In genomic region chr7:98694046-98694445, GRCm38 (mm10) we compare ENCODE assay signal across 12 mouse cellular contexts. TPM values are rescaled to one million over a fixed set of nuclear protein-coding genes. Genes with fewer than 3 reads are reported as not detected.
DNase-seq lines count a peak whose midpoint lies in the region; ATAC-seq and TF ChIP-seq lines count a peak whose summit lies in the region.
"Had no signal": no experiment of that assay in that cellular context is flagged by ENCODE, and none has a peak within 500 bp of the region (broad histone marks: within the 10 kb centered on the region; RNA-seq: fewer than 3 reads in every experiment).

No protein-coding gene starts in this region.

- peak overlapping the region; percentile 88 for H3K27ac ChIP-seq in embryonic fibroblast, embryonic 13.5 days (ENCODE audit: insufficient read depth, low read length)
- no peak overlapping the region for H3K27ac ChIP-seq in liver, postnatal 0 days (ENCODE audit: low read depth)
- H3K27ac ChIP-seq: hindbrain, postnatal 0 days had no signal

- no peaks in the 10 kb centered on the region for H3K27me3 ChIP-seq in liver, postnatal 0 days (ENCODE audit: insufficient read depth, low read length)
- H3K27me3 ChIP-seq: limb, embryonic 13.5 days; Patski had no signal

- peak; percentile 33 for DNase-seq in kidney, adult 9 months
- DNase-seq in kidney, postnatal 14 days, result no peak
- DNase-seq in CD4-positive helper T cell, adult 2 months (ENCODE audit: low read depth, low spot score), result peak; percentile 92
- no peak for DNase-seq in liver, postnatal 0 days
- DNase-seq in cerebellum, postnatal 10 days, result no peak
- no peak for DNase-seq in adrenal gland, adult 8-10 months
- DNase-seq: cerebellum, adult 8-10 months had no signal

- no peak overlapping the region for H3K4me3 ChIP-seq in embryonic fibroblast, embryonic 13.5 days (ENCODE audit: insufficient read depth, low read length)
- H3K4me3 ChIP-seq in liver, postnatal 0 days (ENCODE audit: low read depth, low read length), result no peak overlapping the region
- H3K4me3 ChIP-seq: limb, embryonic 13.5 days had no signal

- 30% methylated on average over 5 of the region's 5 CpGs for whole genome bisulfite sequencing in liver, postnatal 0 days (ENCODE audit: insufficient replicate concordance)

- no peaks in the 10 kb centered on the region for H3K36me3 ChIP-seq in liver, postnatal 0 days (replicated peaks; ENCODE audit: insufficient read depth, low read length)
- H3K36me3 ChIP-seq: limb, embryonic 13.5 days had no signal

- H3K4me2 ChIP-seq in liver, postnatal 0 days (ENCODE audit: low read depth, low read length), result no peak overlapping the region

- H3K4me1 ChIP-seq in embryonic fibroblast, embryonic 13.5 days (ENCODE audit: control insufficient read depth, insufficient read depth, low read length), result 0 out of 2 replicates have a peak, but pooled peaks cover 11% of the 10 kb centered on the region
- 0 out of 2 replicates have a peak, but pooled peaks cover 4% of the 10 kb centered on the region for H3K4me1 ChIP-seq in liver, postnatal 0 days (ENCODE audit: insufficient read depth)

- H3K9ac ChIP-seq in liver, postnatal 0 days (replicated peaks), result no peak overlapping the region
- H3K9ac ChIP-seq: limb, embryonic 13.5 days had no signal

- TF ChIP-seq CTCF in embryonic fibroblast, embryonic 13.5 days (IDR thresholded peaks at IDR 0.05; ENCODE audit: borderline replicate concordance, insufficient read depth, low read length), result no peak
- TF ChIP-seq CTCF in liver, postnatal 0 days (IDR thresholded peaks at IDR 0.05; ENCODE audit: low read depth), result no peak

- peak; percentile 69 for ATAC-seq in neutrophil, adult 5-6 weeks (ENCODE audit: extremely low read depth, insufficient number of reproducible peaks, low FRiP score, poor library complexity, severe bottlenecking)
- no peak for ATAC-seq in liver, postnatal 0 days
- ATAC-seq: hindbrain, postnatal 0 days had no signal

- no peaks in the 10 kb centered on the region for H3K9me3 ChIP-seq in liver, postnatal 0 days (ENCODE audit: low read length)
- H3K9me3 ChIP-seq: limb, embryonic 13.5 days had no signal

- TF ChIP-seq POLR2A in embryonic fibroblast, embryonic 13.5 days (IDR thresholded peaks at IDR 0.05; ENCODE audit: low read depth, low read length), result no peak

- no peak for TF ChIP-seq EP300 in liver, postnatal 0 days (IDR thresholded peaks at IDR 0.05; ENCODE audit: low read depth)

RNA-seq across cellular contexts. Expression of gene Thap12, which starts 8.9 kb away (rescaled TPM):
- polyA plus RNA-seq in embryonic fibroblast, embryonic 13.5 days (2011; ENCODE audit: insufficient read length, low read depth, missing spikeins), result 64.4 and 78.2 TPM in 2 replicates
- 36.9 and 42.4 TPM in 2 replicates for total RNA-seq in neutrophil, adult 5-6 weeks (2017)
- polyA plus RNA-seq in liver, postnatal 0 days (2015; fragmentation: Nextera tagmentation; extraction: Ambion mirVana), result 14.0 and 15.7 TPM in 2 replicates
- 10 to 100 TPM; 62.2 to 74.9 (median 66.0) TPM for total RNA-seq in adrenal gland, adult 8-10 months (2022)

RNA-seq across cellular contexts. Expression of gene Emsy, which starts 37.5 kb away (rescaled TPM):
- polyA plus RNA-seq in embryonic fibroblast, embryonic 13.5 days (2011; ENCODE audit: insufficient read length, low read depth, missing spikeins), result 46.9 and 58.6 TPM in 2 replicates
- 69.7 and 95.3 TPM in 2 replicates for total RNA-seq in neutrophil, adult 5-6 weeks (2017)
- 3.4 and 3.7 TPM in 2 replicates for polyA plus RNA-seq in liver, postnatal 0 days (2015; fragmentation: Nextera tagmentation; extraction: Ambion mirVana)
- 10 to 100 TPM; 29.7 to 43.5 (median 36.3) TPM for total RNA-seq in adrenal gland, adult 8-10 months (2022)

Comparison
In these comparisons a context has a peak if more than half of its experiments do, and no peak if none do; other contexts are left out.
1. DNase-seq: peak in kidney, adult 9 months (single experiment) and CD4-positive helper T cell, adult 2 months (single experiment); none in kidney, postnatal 14 days (single experiment), liver, postnatal 0 days (single experiment), cerebellum, postnatal 10 days (0 of 2) and adrenal gland, adult 8-10 months (single experiment).